Mouse (Mus musculus): ENCODE measurements at regions not wholly inside any gene's neighbourhood (a gene's known extent, or its start where the extent isn't known, plus 50 kb on each side); places are given as distances from the start of the nearest gene placed in this dataset.

GRCm38 (mm10) chr5:43149559-43149958 lies 83.4 kb upstream of the Cpeb2 start:
- no peak for TF ChIP-seq CTCF (IDR thresholded peaks at IDR 0.05; ENCODE audit: extremely low read depth, insufficient read depth, low read length)
- no peak for TF ChIP-seq POLR2A (IDR thresholded peaks at IDR 0.05; ENCODE audit: extremely low read depth, insufficient read depth, low read length)

All from cortical plate, adult 2 months (tissue).